Mouse (Mus musculus): ENCODE data around the gene Akap11.

Gene Akap11

DNA sequence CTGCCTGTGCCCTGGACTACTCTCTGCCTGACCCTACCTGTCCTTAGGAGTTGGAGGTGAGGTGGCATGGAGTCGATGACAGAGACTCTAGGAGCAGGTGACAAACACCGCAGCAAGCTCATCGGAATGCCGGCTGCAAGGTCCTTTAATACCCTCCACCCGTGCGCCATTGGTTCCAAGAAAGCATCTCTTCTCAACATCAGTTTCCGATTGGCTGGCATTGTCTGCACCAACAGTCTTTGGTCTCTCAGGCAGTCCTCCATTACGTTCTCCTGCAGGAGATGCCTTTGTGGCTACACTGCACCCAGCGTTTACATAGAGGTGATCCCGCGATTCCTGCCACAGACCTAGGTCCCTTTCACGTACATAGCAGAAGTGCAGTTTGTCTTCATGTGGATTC is 88.6 kb downstream of the Akap11 start:
- DNase-seq (ENCODE audit: low spot score) = no peak

DNA sequence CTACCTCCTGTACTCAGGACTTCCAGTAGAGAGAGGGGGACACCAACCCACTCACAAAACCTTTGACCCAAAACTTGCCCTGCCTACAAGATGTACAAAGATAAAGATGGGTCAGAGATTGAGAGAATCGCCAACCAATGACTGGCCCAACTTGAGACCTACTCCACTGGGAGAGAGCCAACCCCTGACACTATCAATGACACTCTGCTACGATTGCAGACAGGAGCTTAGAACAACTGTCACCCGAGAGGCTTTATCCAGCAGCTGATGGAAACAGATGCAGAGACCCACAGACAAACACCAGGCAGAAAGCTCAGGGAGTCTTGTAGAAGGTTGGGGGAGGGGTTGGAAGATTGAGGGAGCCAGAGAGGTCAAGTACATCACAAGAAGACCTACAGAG is 89.1 kb downstream of the Akap11 start:
- no peak for DNase-seq (ENCODE audit: low spot score)
